Mouse (Mus musculus) kidney, embryonic 15.5 days (tissue): ENCODE data around the gene 3830417A13Rik. TPM values are rescaled to one million over a fixed set of nuclear protein-coding genes. Genes with fewer than 3 reads are reported as not detected.

Experiments used
- ATAC-seq: fragments of 200-750 bp; cut with Nextera tagmentation; replicated peaks from 2 replicates; pipeline ENCODE4 v1.8.0; 2017; ENCODE audit warnings: moderate TSS enrichment; ENCODE audit not compliant: low FRiP score
- H3K27ac ChIP-seq: fragments of 300-500 bp; sonication (generic); 2 replicates; pipeline ENCODE4 v1.5.1; 2015; ENCODE audit warnings: mild to moderate bottlenecking, inconsistent platforms
- H3K27me3 ChIP-seq: fragments of 300-500 bp; sonication (generic); 2 replicates; pipeline ENCODE4 v1.6.1; 2015; ENCODE audit warnings: inconsistent platforms
- H3K36me3 ChIP-seq: fragments of 300-500 bp; sonication (generic); 2 replicates; pipeline ENCODE4 v1.6.1; 2015; ENCODE audit warnings: inconsistent platforms
- H3K4me1 ChIP-seq: fragments of 300-500 bp; sonication (generic); 2 replicates; pipeline ENCODE4 v1.6.1; 2015; ENCODE audit warnings: inconsistent platforms
- H3K4me2 ChIP-seq: fragments of 300-500 bp; sonication (generic); 2 replicates; pipeline ENCODE4 v1.6.1; 2015; ENCODE audit warnings: moderate library complexity, mild to moderate bottlenecking, inconsistent platforms
- H3K4me3 ChIP-seq: fragments of 300-500 bp; sonication (generic); replicated peaks from 2 replicates; pipeline ENCODE4 v1.5.1; 2015; ENCODE audit warnings: mild to moderate bottlenecking, inconsistent platforms
- H3K9ac ChIP-seq: fragments of 300-500 bp; sonication (generic); 2 replicates; pipeline ENCODE4 v1.6.1; 2015; ENCODE audit warnings: mild to moderate bottlenecking, inconsistent platforms
- H3K9me3 ChIP-seq: fragments of 300-500 bp; sonication (generic); replicated peaks from 2 replicates; pipeline ENCODE4 v1.6.1; 2016; ENCODE audit warnings: inconsistent platforms
- WGBS: fragments of 180-500 bp; shearing (Covaris S2); methylation state at CpG from one replicate; pipeline ENCODE4 v1.1.7; 2015; ENCODE audit warnings: mixed read lengths; 5-methylcytosine and 5-hydroxymethylcytosine counted together
- polyA plus RNA-seq: library from polyadenylated mRNA; unstranded; fragments of >200 nt; fragmentation: Nextera tagmentation; extraction: Ambion mirVana; gene quantifications from 2 replicates; pipeline ENCODE4 v1.2.1, GENCODE M21; 2015

Gene 3830417A13Rik
- not detected in 2 replicates for polyA plus RNA-seq

GRCm38 (mm10) chrX:64173248-64173647 is at the start of gene 3830417A13Rik:
Gene 3830417A13Rik, plus strand, starts transcription at chrX:64173548.
- ATAC-seq: no peak
- WGBS: 87% methylated on average over 11 of the region's 11 CpGs
- Histone ChIP-seq H3K36me3 (no peaks in the 10 kb centered on the region), H3K4me3 (no peak within 1 kb of the TSS), H3K27me3 (no peaks in the 10 kb centered on the region), H3K9me3 (no peaks in the 10 kb centered on the region), H3K4me1 (no peaks in the 10 kb centered on the region), H3K4me2 (no peak within 1 kb of the TSS), H3K27ac (no peak within 1 kb of the TSS), H3K9ac (no peak within 1 kb of the TSS)

- H3K4me1 ChIP-seq: no peaks in the 10 kb centered on the region
- no peak within 1 kb of the TSS for H3K4me3 ChIP-seq
- WGBS: 60% methylated on average over 2 of the region's 2 CpGs
- H3K9ac ChIP-seq: no peak within 1 kb of the TSS
- no peaks in the 10 kb centered on the region for H3K27me3 ChIP-seq
- no peaks in the 10 kb centered on the region for H3K36me3 ChIP-seq
- no peaks in the 10 kb centered on the region for H3K9me3 ChIP-seq
- no peak for ATAC-seq
- H3K27ac ChIP-seq: no peak within 1 kb of the TSS
- no peak within 1 kb of the TSS for H3K4me2 ChIP-seq
Observed at GRCm38 (mm10) chrX:64152098-64152497, 21.2 kb upstream of the 3830417A13Rik start, which contains the start of gene Gm6760. Gene Gm6760, minus strand, starts transcription at chrX:64152198.

- no peak for ATAC-seq
- Histone ChIP-seq H3K27me3 (no peaks in the 10 kb centered on the region), H3K27ac (no peak overlapping the region), H3K36me3 (no peaks in the 10 kb centered on the region), H3K4me1 (no peaks in the 10 kb centered on the region), H3K9ac (no peak overlapping the region), H3K9me3 (no peaks in the 10 kb centered on the region), H3K4me2 (no peak overlapping the region), H3K4me3 (no peak overlapping the region)
Observed at GRCm38 (mm10) chrX:64181246-64181645, 7.9 kb downstream of the 3830417A13Rik start.

Other genes with a start within 250 kb of the 3830417A13Rik start
- gene Gm6760, start 21.4 kb upstream of the 3830417A13Rik start, polyA plus RNA-seq: not detected in 2 replicates
- gene Slitrk4, start 103.4 kb downstream of the 3830417A13Rik start, polyA plus RNA-seq: 1.3 and 1.6 TPM in 2 replicates